Mouse (Mus musculus) neural tube, embryonic 13.5 days (tissue): ENCODE data around the gene Aatk. TPM values are rescaled to one million over a fixed set of nuclear protein-coding genes. Genes with fewer than 3 reads are reported as not detected.

Experiments
- microRNA counts: library from miRNA; unstranded; fragments of <30 nt; microRNA quantifications from one replicate; lab custom pipeline; 2016
- microRNA-seq: library from miRNA; unstranded; fragments of <30 nt; microRNA quantifications from one replicate; pipeline ENCODE4, GENCODE M21; 2016
- polyA plus RNA-seq: library from polyadenylated mRNA; unstranded; fragments of >200 nt; fragmentation: Nextera tagmentation; extraction: Ambion mirVana; gene quantifications from 2 replicates; pipeline ENCODE4 v1.2.1, GENCODE M21; 2015

Gene Aatk
- polyA plus RNA-seq, 1 experiment from 2014 or later = 34.2 TPM

MicroRNAs encoded within 50 kb of the gene (microRNA counts, 519-probe panel; counts per million panel counts)
- 3,347 counts per million, percentile 44 among the panel's probes with 10 or more counts for microRNA mmu-miR-338-3p (lab: Ali Mortazavi, UCI)
- microRNA mmu-miR-338-5p (lab: Ali Mortazavi, UCI) = not detected

Small RNA genes lying within 50 kb of the gene (microRNA-seq; reads per million reads assigned to microRNA genes)
- gene Gm25948 (not detected), gene Mir3065 (not detected), gene Mir338 (not detected)

Other genes with a start within 250 kb of the Aatk start
- 97.5 and 102 TPM in 2 replicates for gene Chmp6, start 133.7 kb downstream of the Aatk start, polyA plus RNA-seq
- gene Baiap2, start 104.4 kb downstream of the Aatk start, polyA plus RNA-seq = 11.1 and 12.7 TPM in 2 replicates
- gene Cep131, start 39.7 kb upstream of the Aatk start, polyA plus RNA-seq = 26.1 and 31.3 TPM in 2 replicates
- 20.6 and 21.7 TPM in 2 replicates for gene Tepsin, start 51.6 kb upstream of the Aatk start, polyA plus RNA-seq
- 38.0 and 45.6 TPM in 2 replicates for gene Ndufaf8, start 51.8 kb upstream of the Aatk start, polyA plus RNA-seq
- gene Slc38a10, start 104.2 kb upstream of the Aatk start, polyA plus RNA-seq = 103 and 108 TPM in 2 replicates
- 13.6 and 15.3 TPM in 2 replicates for gene Bahcc1, start 185.8 kb upstream of the Aatk start, polyA plus RNA-seq